Mouse (Mus musculus) cerebellum, adult 2 months (tissue): ENCODE measurements around the gene Smarca4. TPM values are rescaled to one million over a fixed set of nuclear protein-coding genes. Genes with fewer than 3 reads are reported as not detected.

Experiments
- DNase-seq, 2 experiments: peaks; one replicate each; pipeline ENCODE4 v3.0.0; 2021
- H3K27ac ChIP-seq: fragments of 200-500 bp; 2 replicates; pipeline ENCODE4 v1.5.1; 2012; ENCODE audit warnings: low read length, control low read depth, inconsistent platforms; ENCODE audit not compliant: insufficient read depth
- H3K27me3 ChIP-seq: fragments of 200-500 bp; 2 replicates; pipeline ENCODE4 v1.6.1; 2012; ENCODE audit warnings: inconsistent platforms, mild to moderate bottlenecking, low read length, moderate library complexity; ENCODE audit not compliant: control insufficient read depth, insufficient read depth
- H3K4me1 ChIP-seq: fragments of 200-500 bp; 2 replicates; pipeline ENCODE4 v1.6.1; 2011; ENCODE audit warnings: low read length; ENCODE audit not compliant: control insufficient read depth, insufficient read depth
- H3K4me3 ChIP-seq: fragments of 200-500 bp; replicated peaks from 2 replicates; pipeline ENCODE3; 2011; ENCODE audit warnings: mild to moderate bottlenecking, low read depth, low read length, control low read depth; ENCODE audit not compliant: insufficient read depth
- CTCF ChIP-seq: fragments of 200-500 bp; IDR thresholded peaks from 2 replicates; pipeline ENCODE4 v1.5.1; 2011; ENCODE audit warnings: low read depth, mild to moderate bottlenecking, control low read depth, low read length, moderate library complexity, borderline replicate concordance; ENCODE audit not compliant: insufficient read depth
- POLR2A ChIP-seq: fragments of 200-500 bp; IDR thresholded peaks from 2 replicates; pipeline ENCODE4 v1.6.1; 2011; ENCODE audit warnings: low read length, control low read depth, borderline replicate concordance; ENCODE audit not compliant: insufficient read depth
- WGBS: fragments of 180-500 bp; shearing (Covaris S2); methylation state at CpG from one replicate; pipeline ENCODE4 v1.1.7; 2018; 5-methylcytosine and 5-hydroxymethylcytosine counted together
- polyA plus RNA-seq: library from polyadenylated mRNA; depleted of rRNA; stranded (reverse); fragments of >200 nt; gene quantifications from 2 replicates; pipeline ENCODE4 v1.2.3, GENCODE M21; 2012; rRNA removed

Smarca4 gene
- polyA plus RNA-seq: 88.8 and 96.7 TPM in 2 replicates

- peak; percentile 100 for DNase-seq
- Histone ChIP-seq H3K27me3 (no peaks in the 10 kb centered on the region), H3K4me1 (peaks cover 9% of the 10 kb centered on the region), H3K27ac (peak within 1 kb of the TSS; percentile 94), H3K4me3 (peak within 1 kb of the TSS; percentile 83)
- TF ChIP-seq CTCF (no peak), POLR2A (peak; percentile 82; the same call in 1 of the 2 replicates)
- WGBS: 1% methylated on average over 32 of the region's 45 CpGs
Observed at GRCm38 (mm10) chr9:21615617-21616231, at the start of gene Smarca4. Gene Smarca4 (plus strand): TSS chr9:21616169.

GRCm38 (mm10) chr9:21566538-21566937, 49.4 kb upstream of the Smarca4 start:
- Histone ChIP-seq H3K27me3 (no peaks in the 10 kb centered on the region), H3K27ac (peak overlapping the region; percentile 61; the same call in 1 of the 2 replicates), H3K4me1 (peaks cover 14% of the 10 kb centered on the region), H3K4me3 (no peak overlapping the region)
- 83% methylated on average over 1 of the region's 1 CpGs for WGBS
- DNase-seq: no peak
- TF ChIP-seq CTCF (no peak), POLR2A (no peak)

- peaks cover 14% of the 10 kb centered on the region for H3K4me1 ChIP-seq
- TF ChIP-seq POLR2A (no peak), CTCF (no peak)
- DNase-seq: no peak
- WGBS: 29% methylated on average over 2 of the region's 2 CpGs
- H3K27me3 ChIP-seq: no peaks in the 10 kb centered on the region
- H3K4me3 ChIP-seq: no peak overlapping the region
- H3K27ac ChIP-seq: 0 out of 2 replicates have a peak overlapping the region, but pooled peaks have one; percentile 34
Observed at GRCm38 (mm10) chr9:21567051-21567450, 48.9 kb upstream of the Smarca4 start.

- Histone ChIP-seq H3K4me1 (peaks cover 14% of the 10 kb centered on the region), H3K27me3 (no peaks in the 10 kb centered on the region), H3K4me3 (no peak overlapping the region), H3K27ac (no peak overlapping the region)
- 89% methylated on average over 8 of the region's 8 CpGs for WGBS
- no peak for TF ChIP-seq POLR2A
- no peak for TF ChIP-seq CTCF
- DNase-seq: no peak
Observed at GRCm38 (mm10) chr9:21568657-21569255, 47.2 kb upstream of the Smarca4 start.

- 65% methylated on average over 8 of the region's 8 CpGs for WGBS
- Histone ChIP-seq H3K4me3 (no peak overlapping the region), H3K27me3 (no peaks in the 10 kb centered on the region), H3K27ac (no peak overlapping the region), H3K4me1 (peaks cover 5% of the 10 kb centered on the region)
- DNase-seq: no peak
- TF ChIP-seq POLR2A (no peak), CTCF (no peak)
Observed at GRCm38 (mm10) chr9:21574012-21574801, 41.8 kb upstream of the Smarca4 start.

GRCm38 (mm10) chr9:21575253-21575652, 40.7 kb upstream of the Smarca4 start:
- no peaks in the 10 kb centered on the region for H3K27me3 ChIP-seq
- H3K4me1 ChIP-seq: peaks cover 5% of the 10 kb centered on the region
- no peak overlapping the region for H3K4me3 ChIP-seq
- no peak overlapping the region for H3K27ac ChIP-seq
- 77% methylated on average over 10 of the region's 10 CpGs for WGBS
- TF ChIP-seq CTCF: no peak
- no peak for TF ChIP-seq POLR2A
- DNase-seq: no peak

GRCm38 (mm10) chr9:21576286-21576685, 39.7 kb upstream of the Smarca4 start:
- 12% methylated on average over 1 of the region's 1 CpGs for WGBS
- Histone ChIP-seq H3K4me3 (no peak overlapping the region), H3K27me3 (no peaks in the 10 kb centered on the region), H3K27ac (no peak overlapping the region), H3K4me1 (peaks cover 5% of the 10 kb centered on the region)
- DNase-seq: no peak
- TF ChIP-seq POLR2A (no peak), CTCF (no peak)
